Mouse (Mus musculus): ENCODE measurements around the gene Stk40. TPM values are rescaled to one million over a fixed set of nuclear protein-coding genes. Genes with fewer than 3 reads are reported as not detected.
A peak's percentile ranks its signal among the peaks of the same experiment; 100 is the strongest.
"Not testable (repeated sequence)": the region's sequence is repeated elsewhere in the genome, so short reads cannot be mapped to it uniquely, and the experiment has no call there.

Stk40 gene
- polyA plus RNA-seq, 1 experiment, result 14.0 TPM

DNA sequence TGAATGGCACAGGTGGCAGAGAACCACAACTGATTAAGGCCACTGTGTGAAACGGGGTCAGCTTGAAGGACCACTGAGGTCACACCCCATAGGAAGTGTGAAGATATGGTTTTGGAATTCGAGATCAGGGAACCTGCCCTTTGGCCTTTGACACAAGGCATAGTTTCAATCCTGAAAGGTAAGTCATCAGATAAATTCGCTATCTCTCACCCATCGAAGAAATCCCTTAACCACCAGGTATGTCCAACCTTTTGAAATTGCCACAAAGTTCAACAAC is 13.0 kb upstream of the Stk40 start:
- WGBS, result 70% methylated on average over 4 of the region's 4 CpGs
- no peak overlapping the region for H3K4me3 ChIP-seq (replicated peaks; ENCODE audit: control insufficient read depth, low read depth, low read length)
- H3K4me1 ChIP-seq (ENCODE audit: control insufficient read depth, insufficient read depth, low read length), result no peaks in the 10 kb centered on the region; the same call in 1 of the 2 replicates
- H3K27ac ChIP-seq (ENCODE audit: control insufficient read depth, insufficient read depth, low read depth, low read length, poor library complexity), result no peak overlapping the region
- no peak for TF ChIP-seq POLR2A (IDR thresholded peaks at IDR 0.05; ENCODE audit: borderline replicate concordance, control insufficient read depth, low read depth, low read length)
- TF ChIP-seq CTCF (IDR thresholded peaks at IDR 0.05; ENCODE audit: control insufficient read depth, insufficient read depth, low read length), result no peak

DNA sequence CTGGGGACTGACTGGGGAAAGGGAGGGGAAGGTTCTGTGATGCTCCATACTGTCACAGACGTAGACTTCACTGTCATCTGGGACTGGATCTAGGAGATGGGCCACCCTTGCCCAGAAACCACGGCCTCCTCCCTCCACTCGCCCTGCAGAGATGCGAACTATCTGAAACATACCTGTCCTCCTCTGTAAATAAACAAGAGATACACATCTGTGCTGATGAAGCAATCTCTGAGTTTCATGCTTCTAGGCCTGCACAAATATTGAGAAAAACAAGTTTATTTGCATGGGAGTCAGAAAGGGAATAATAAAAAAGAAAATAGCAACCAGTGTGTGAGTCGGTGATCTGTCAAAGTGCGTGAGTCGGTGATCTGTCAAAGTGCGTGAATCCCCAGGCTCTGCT is 11.9 kb upstream of the Stk40 start:
- Histone ChIP-seq H3K4me1 (ENCODE audit: control insufficient read depth, insufficient read depth, low read length) (no peaks in the 10 kb centered on the region; the same call in 1 of the 2 replicates), H3K27ac (ENCODE audit: control insufficient read depth, insufficient read depth, low read depth, low read length, poor library complexity) (no peak overlapping the region), H3K4me3 (replicated peaks; ENCODE audit: control insufficient read depth, low read depth, low read length) (no peak overlapping the region)
- TF ChIP-seq POLR2A (IDR thresholded peaks at IDR 0.05; ENCODE audit: borderline replicate concordance, control insufficient read depth, low read depth, low read length), result no peak
- TF ChIP-seq CTCF (IDR thresholded peaks at IDR 0.05; ENCODE audit: control insufficient read depth, insufficient read depth, low read length), result no peak
- WGBS, result 84% methylated on average over 8 of the region's 8 CpGs

- peak overlapping the region; percentile 73 for H3K4me3 ChIP-seq (replicated peaks; ENCODE audit: control insufficient read depth, low read depth, low read length)
- not testable (repeated sequence) for H3K4me1 ChIP-seq (ENCODE audit: control insufficient read depth, insufficient read depth, low read length); H3K27ac ChIP-seq (ENCODE audit: control insufficient read depth, insufficient read depth, low read depth, low read length, poor library complexity)
- whole genome bisulfite sequencing, result 35% methylated on average over 14 of the region's 14 CpGs
These were observed 7.9 kb upstream of the Stk40 start for GRCm38 (mm10) chr4:126095622-126096430.

DNA sequence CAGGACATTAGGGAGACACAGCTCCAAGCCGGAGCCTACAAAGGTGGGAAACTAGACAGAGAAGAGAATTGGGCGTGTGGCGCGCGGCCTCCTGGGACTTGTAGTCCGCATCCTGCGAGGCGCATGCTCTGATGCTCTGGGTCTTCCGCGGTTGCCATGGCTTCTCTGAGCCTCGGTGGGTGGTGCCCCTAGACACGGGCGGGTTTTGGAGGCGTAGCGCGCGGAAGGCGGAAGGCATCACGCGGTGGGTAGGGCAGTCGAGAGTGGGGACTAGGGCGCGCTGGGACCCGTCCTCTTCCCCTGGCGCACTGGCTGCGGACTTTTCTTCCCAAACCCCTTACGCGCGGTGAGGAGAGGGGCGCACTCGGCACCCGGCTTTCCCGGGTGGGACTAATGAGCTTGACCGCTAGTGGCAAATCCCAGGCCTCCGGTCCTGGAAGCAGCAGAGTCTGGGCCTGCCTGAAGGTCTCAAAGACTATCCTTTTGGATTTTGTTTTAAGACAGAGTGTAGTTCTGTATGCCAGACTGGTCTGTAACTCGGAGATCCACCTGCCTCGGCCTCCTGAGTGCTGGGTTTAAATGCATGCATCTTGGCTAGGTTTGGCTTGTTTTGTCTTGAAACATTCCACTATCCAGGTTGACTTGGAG is 7.2 kb upstream of the Stk40 start, which contains the start of gene Lsm10:
Gene Lsm10 (plus strand): TSS at position 160 of the 648 bp plus-strand sequence.
- TF ChIP-seq CTCF (IDR thresholded peaks at IDR 0.05; ENCODE audit: control insufficient read depth, insufficient read depth, low read length) (peak; percentile 11; the same call in 1 of the 2 replicates), POLR2A (IDR thresholded peaks at IDR 0.05; ENCODE audit: borderline replicate concordance, control insufficient read depth, low read depth, low read length) (peak; percentile 92; the same call in 1 of the 2 replicates)
- H3K4me1 ChIP-seq (ENCODE audit: control insufficient read depth, insufficient read depth, low read length), result peaks cover 2% of the 10 kb centered on the region; the same call in 1 of the 2 replicates
- H3K4me3 ChIP-seq (replicated peaks; ENCODE audit: control insufficient read depth, low read depth, low read length), result peak within 1 kb of the TSS; percentile 73
- peak within 1 kb of the TSS; percentile 68 for H3K27ac ChIP-seq (ENCODE audit: control insufficient read depth, insufficient read depth, low read depth, low read length, poor library complexity)
- under 1% methylated on average over 37 of the region's 37 CpGs for WGBS

- 94% methylated on average over 20 of the region's 20 CpGs for WGBS
- TF ChIP-seq CTCF (IDR thresholded peaks at IDR 0.05; ENCODE audit: control insufficient read depth, insufficient read depth, low read length) (no peak), POLR2A (IDR thresholded peaks at IDR 0.05; ENCODE audit: borderline replicate concordance, control insufficient read depth, low read depth, low read length) (no peak)
- Histone ChIP-seq H3K4me1 (ENCODE audit: control insufficient read depth, insufficient read depth, low read length) (peaks cover 2% of the 10 kb centered on the region; the same call in 1 of the 2 replicates), H3K27ac (ENCODE audit: control insufficient read depth, insufficient read depth, low read depth, low read length, poor library complexity) (no peak overlapping the region), H3K4me3 (replicated peaks; ENCODE audit: control insufficient read depth, low read depth, low read length) (no peak overlapping the region)
These were observed 6.0 kb upstream of the Stk40 start for GRCm38 (mm10) chr4:126097711-126098253.

- no peak overlapping the region for H3K27ac ChIP-seq (ENCODE audit: control insufficient read depth, insufficient read depth, low read depth, low read length, poor library complexity)
- H3K4me1 ChIP-seq (ENCODE audit: control insufficient read depth, insufficient read depth, low read length), result peaks cover 2% of the 10 kb centered on the region; the same call in 1 of the 2 replicates
- TF ChIP-seq POLR2A (IDR thresholded peaks at IDR 0.05; ENCODE audit: borderline replicate concordance, control insufficient read depth, low read depth, low read length) (no peak), CTCF (IDR thresholded peaks at IDR 0.05; ENCODE audit: control insufficient read depth, insufficient read depth, low read length) (no peak)
- 70% methylated on average over 3 of the region's 3 CpGs for WGBS
- H3K4me3 ChIP-seq (replicated peaks; ENCODE audit: control insufficient read depth, low read depth, low read length), result no peak overlapping the region
These were observed 4.4 kb upstream of the Stk40 start for GRCm38 (mm10) chr4:126099365-126099764.

GRCm38 (mm10) chr4:126100764-126101163 is 3.0 kb upstream of the Stk40 start:
- no peak overlapping the region for H3K27ac ChIP-seq (ENCODE audit: control insufficient read depth, insufficient read depth, low read depth, low read length, poor library complexity)

DNA sequence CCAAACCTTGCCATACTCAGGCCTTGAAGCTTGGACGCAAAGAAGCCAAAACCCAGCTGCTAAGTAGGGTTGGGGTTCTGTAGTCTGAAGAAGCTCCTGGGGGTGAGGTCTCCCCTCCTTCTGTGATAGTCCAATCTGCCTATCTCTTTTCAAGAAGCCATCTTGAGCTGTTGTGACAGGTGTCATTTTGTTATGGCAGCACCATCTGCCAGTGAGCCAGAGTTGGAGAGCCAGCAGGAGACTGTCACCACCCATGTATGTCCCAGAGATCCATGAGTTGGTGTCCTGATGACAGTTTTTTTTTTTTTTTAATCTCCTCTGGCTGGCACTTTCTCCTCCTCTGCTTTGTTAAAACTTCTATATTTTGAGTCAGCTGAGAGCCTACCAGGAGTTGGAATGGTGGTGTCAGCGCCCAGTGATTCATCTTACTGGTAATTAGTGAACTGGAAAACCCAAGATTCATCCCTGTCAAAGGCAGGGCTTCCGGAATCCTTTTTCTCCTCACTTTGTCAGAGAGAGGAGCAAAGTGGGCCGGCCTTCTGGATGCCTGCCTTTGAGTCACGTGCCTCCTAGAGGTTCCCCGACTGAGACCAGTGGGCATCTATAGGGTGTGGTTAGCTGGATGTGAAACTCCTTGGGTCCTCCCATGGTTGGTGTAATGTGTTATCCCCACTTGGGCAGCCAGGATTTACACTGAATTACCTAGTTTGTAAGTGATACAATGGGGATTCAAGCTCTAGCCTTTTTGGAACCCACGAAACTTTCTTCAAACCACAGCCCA is 1.5 kb upstream of the Stk40 start:
- TF ChIP-seq CTCF (IDR thresholded peaks at IDR 0.05; ENCODE audit: control insufficient read depth, insufficient read depth, low read length), result no peak
- no peak for TF ChIP-seq POLR2A (IDR thresholded peaks at IDR 0.05; ENCODE audit: borderline replicate concordance, control insufficient read depth, low read depth, low read length)
- no peak overlapping the region for H3K4me3 ChIP-seq (replicated peaks; ENCODE audit: control insufficient read depth, low read depth, low read length)
- WGBS, result 50% methylated on average over 7 of the region's 7 CpGs
- peaks cover 2% of the 10 kb centered on the region; the same call in 1 of the 2 replicates for H3K4me1 ChIP-seq (ENCODE audit: control insufficient read depth, insufficient read depth, low read length)
- H3K27ac ChIP-seq (ENCODE audit: control insufficient read depth, insufficient read depth, low read depth, low read length, poor library complexity), result peak overlapping the region; percentile 84

More at GRCm38 (mm10) chr4:126100764-126101163, 3.0 kb upstream of the Stk40 start:
- Histone ChIP-seq H3K4me3 (replicated peaks; ENCODE audit: control insufficient read depth, low read depth, low read length) (no peak overlapping the region), H3K4me1 (ENCODE audit: control insufficient read depth, insufficient read depth, low read length) (peaks cover 2% of the 10 kb centered on the region; the same call in 1 of the 2 replicates)
- TF ChIP-seq CTCF (IDR thresholded peaks at IDR 0.05; ENCODE audit: control insufficient read depth, insufficient read depth, low read length), result no peak
- TF ChIP-seq POLR2A (IDR thresholded peaks at IDR 0.05; ENCODE audit: borderline replicate concordance, control insufficient read depth, low read depth, low read length), result no peak
- WGBS, result 89% methylated on average over 3 of the region's 3 CpGs
